8 mouse cellular contexts compared by ENCODE assay signal in genomic region chr3:5860237-5860636, GRCm38 (mm10).
A peak's percentile ranks its signal among the peaks of the same experiment; 100 is the strongest.
DNase-seq lines count a peak whose midpoint lies in the region.

No protein-coding gene starts in this region.

- peak; percentile 100 for DNase-seq in B cell, adult 2 months
- DNase-seq in cerebellum, adult 8-10 months = peak; percentile 100
- DNase-seq in gastrocnemius, postnatal 10 days = peak; percentile 92
- DNase-seq in kidney, adult 18-20 months = peak; percentile 100
- peak; percentile 100 for DNase-seq in layer of hippocampus, postnatal 14 days (ENCODE audit: low spot score in 2 of 2)
- DNase-seq in lung, postnatal 10 days = peak; percentile 98
- peak; percentile 100 for DNase-seq in right cerebral cortex, postnatal 25 days
- DNase-seq in thymus, postnatal 36 days = peak; percentile 96 to 100

Comparison
In these comparisons a context has a peak if more than half of its experiments do, and no peak if none do; other contexts are left out.
1. Peak in every context shown above with its lines: DNase-seq.